Mouse (Mus musculus) brain, adult 2 months (tissue): ENCODE data around the gene Taf1d.
"Not testable (repeated sequence)": the region's sequence is repeated elsewhere in the genome, so short reads cannot be mapped to it uniquely, and the experiment has no call there.

Experiments
- DNase-seq: peaks from one replicate; pipeline ENCODE4 v3.0.0; 2011; ENCODE audit warnings: low read depth, low spot score

The Taf1d gene

GRCm38 (mm10) chr9:15308254-15308653, 2.2 kb downstream of the Taf1d start:
- DNase-seq, result no peak

- no peak for DNase-seq
Observed at GRCm38 (mm10) chr9:15309425-15309824, 3.4 kb downstream of the Taf1d start.

- no peak for DNase-seq
Observed at GRCm38 (mm10) chr9:15310179-15310578, 4.2 kb downstream of the Taf1d start.

GRCm38 (mm10) chr9:15312054-15312735, 6.2 kb downstream of the Taf1d start:
- peak; percentile 30 for DNase-seq

GRCm38 (mm10) chr9:15313633-15314032, 7.6 kb downstream of the Taf1d start:
- no peak for DNase-seq

- no peak for DNase-seq
Observed at GRCm38 (mm10) chr9:15314619-15315018, 8.6 kb downstream of the Taf1d start.

- not testable (repeated sequence) for DNase-seq
Observed at GRCm38 (mm10) chr9:15316296-15316695, 10.3 kb downstream of the Taf1d start.

GRCm38 (mm10) chr9:15317223-15318169, 11.5 kb downstream of the Taf1d start:
- DNase-seq, result no peak

- no peak for DNase-seq
Observed at GRCm38 (mm10) chr9:15318170-15318742, 12.2 kb downstream of the Taf1d start.

- DNase-seq, result no peak
Observed at GRCm38 (mm10) chr9:15337776-15338175, 31.8 kb downstream of the Taf1d start.

- DNase-seq, result peak; percentile 6
Observed at GRCm38 (mm10) chr9:15349925-15350324, 43.9 kb downstream of the Taf1d start.

- DNase-seq, result no peak
Observed at GRCm38 (mm10) chr9:15356916-15357483, 51.0 kb downstream of the Taf1d start.

GRCm38 (mm10) chr9:15357484-15358275, 51.7 kb downstream of the Taf1d start, which contains the start of gene Cep295:
Cep295 (minus strand) TSS chr9:15357788.
- DNase-seq, result peak; percentile 98

GRCm38 (mm10) chr9:15364843-15365242, 58.8 kb downstream of the Taf1d start:
- DNase-seq, result no peak

GRCm38 (mm10) chr9:15365856-15366255, 59.8 kb downstream of the Taf1d start:
- DNase-seq, result peak; percentile 47

GRCm38 (mm10) chr9:15366260-15366659, 60.2 kb downstream of the Taf1d start:
- no peak for DNase-seq
